Mouse (Mus musculus) lung, embryonic 14.5 days (tissue): Measurements from ENCODE around the gene Rfx1. TPM values are rescaled to one million over a fixed set of nuclear protein-coding genes. Genes with fewer than 3 reads are reported as not detected.

Source experiments
- ATAC-seq: fragments of 200-750 bp; cut with Nextera tagmentation; 2 replicates; pipeline ENCODE4 v1.8.0; 2017; ENCODE audit warnings: mild to moderate bottlenecking, moderate TSS enrichment, moderate library complexity; ENCODE audit not compliant: insufficient read depth
- DNase-seq: peaks from one replicate; pipeline ENCODE4 v3.0.0-alpha.2; 2015
- H3K27ac ChIP-seq: fragments of 300-500 bp; sonication (generic); 2 replicates; pipeline ENCODE4 v1.5.1; 2014; ENCODE audit warnings: low read depth, mild to moderate bottlenecking, moderate library complexity
- H3K27me3 ChIP-seq: fragments of 300-500 bp; sonication (generic); 2 replicates; pipeline ENCODE4 v1.6.1; 2014; ENCODE audit warnings: low read length, control low read depth; ENCODE audit not compliant: insufficient read depth
- H3K36me3 ChIP-seq: fragments of 300-500 bp; sonication (generic); 2 replicates; pipeline ENCODE4 v1.6.1; 2014; ENCODE audit warnings: control low read depth; ENCODE audit not compliant: insufficient read depth
- H3K4me1 ChIP-seq: fragments of 300-500 bp; sonication (generic); 2 replicates; pipeline ENCODE4 v1.6.1; 2014; ENCODE audit warnings: antibody characterized with exemption, control low read depth; ENCODE audit not compliant: insufficient read depth
- H3K4me2 ChIP-seq: fragments of 300-500 bp; sonication (generic); 2 replicates; pipeline ENCODE4 v1.6.1; 2014; ENCODE audit warnings: mild to moderate bottlenecking
- H3K4me3 ChIP-seq: fragments of 300-500 bp; sonication (generic); 2 replicates; pipeline ENCODE4 v1.5.1; 2014; ENCODE audit warnings: low read depth, low read length
- H3K9ac ChIP-seq: fragments of 300-500 bp; sonication (generic); 2 replicates; pipeline ENCODE4 v1.6.1; 2014
- H3K9me3 ChIP-seq: fragments of 300-500 bp; sonication (generic); 2 replicates; pipeline ENCODE4 v1.6.1; 2016; ENCODE audit warnings: low read depth, low read length, control low read depth
- CTCF ChIP-seq: IDR thresholded peaks from 2 replicates; pipeline ENCODE4 v1.5.1; 2016; ENCODE audit warnings: antibody characterized with exemption, low read depth
- WGBS: fragments of 180-500 bp; shearing (Covaris S2); extraction: QIAGEN DNeasy Blood & Tissue Kit; methylation state at CpG from one replicate; pipeline ENCODE4 v1.1.7; 2014; 5-methylcytosine and 5-hydroxymethylcytosine counted together
- polyA plus RNA-seq: library from polyadenylated mRNA; unstranded; fragments of >200 nt; fragmentation: Nextera tagmentation; extraction: Ambion mirVana; gene quantifications from 2 replicates; pipeline ENCODE4 v1.2.1, GENCODE M21; 2014

Rfx1 gene
- polyA plus RNA-seq, 1 experiment from 2014 or later: 13.3 TPM

DNA sequence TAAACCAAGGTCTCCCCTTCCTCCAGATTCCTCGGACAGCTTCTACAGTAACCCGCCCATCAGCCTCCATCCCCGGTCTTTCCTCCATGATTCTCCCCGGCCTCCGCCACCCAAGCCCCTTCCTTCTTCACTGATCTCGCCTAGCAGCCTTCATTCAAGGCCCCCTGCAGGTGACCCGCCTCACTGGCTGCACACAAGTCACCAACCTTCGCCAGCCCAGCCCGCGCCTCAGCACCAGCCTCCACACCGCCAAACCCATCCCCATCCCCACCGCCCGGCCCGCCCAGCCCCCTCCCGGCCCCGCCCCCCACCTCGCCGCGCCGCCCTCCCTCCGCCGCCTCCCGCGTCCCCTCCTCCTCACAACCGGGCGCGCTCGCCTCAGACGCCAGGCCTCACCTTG, 37.6 kb downstream of the Rfx1 start:
- WGBS: 2% methylated on average over 26 of the region's 29 CpGs
- H3K27ac ChIP-seq: peak overlapping the region; percentile 74
- H3K4me1 ChIP-seq: peaks cover 7% of the 10 kb centered on the region
- H3K9me3 ChIP-seq: no peaks in the 10 kb centered on the region
- DNase-seq (peak; percentile 77), ATAC-seq (peak; percentile 78)
- peaks cover 35% of the 10 kb centered on the region for H3K36me3 ChIP-seq
- peak overlapping the region; percentile 77 for H3K9ac ChIP-seq
- H3K4me2 ChIP-seq: peak overlapping the region; percentile 71
- TF ChIP-seq CTCF: peak; percentile 52
- peak overlapping the region; percentile 66 for H3K4me3 ChIP-seq
- H3K27me3 ChIP-seq: no peaks in the 10 kb centered on the region

- Histone ChIP-seq H3K4me3 (peak within 1 kb of the TSS; percentile 66), H3K4me1 (peaks cover 7% of the 10 kb centered on the region), H3K36me3 (peaks cover 28% of the 10 kb centered on the region), H3K9me3 (no peaks in the 10 kb centered on the region), H3K9ac (peak within 1 kb of the TSS; percentile 77), H3K27me3 (no peaks in the 10 kb centered on the region), H3K27ac (peak within 1 kb of the TSS; percentile 74), H3K4me2 (peak within 1 kb of the TSS; percentile 71)
- DNase-seq: peak; percentile 100
- 5% methylated on average over 42 of the region's 42 CpGs for WGBS
- TF ChIP-seq CTCF: no peak
- peak; percentile 97 for ATAC-seq
These were observed 38.3 kb downstream of the Rfx1 start, which contains the start of gene Dcaf15 for GRCm38 (mm10) chr8:84104697-84105609. Gene Dcaf15 (minus strand): TSS chr8:84104768.

- no peak for DNase-seq
- TF ChIP-seq CTCF: no peak
- Histone ChIP-seq H3K4me3 (no peak overlapping the region), H3K27me3 (no peaks in the 10 kb centered on the region), H3K9ac (no peak overlapping the region), H3K4me2 (no peak overlapping the region), H3K9me3 (no peaks in the 10 kb centered on the region), H3K36me3 (peaks cover 21% of the 10 kb centered on the region), H3K4me1 (peaks cover 7% of the 10 kb centered on the region), H3K27ac (no peak overlapping the region)
- no peak for ATAC-seq
- WGBS: 86% methylated on average over 2 of the region's 2 CpGs
These were observed 39.0 kb downstream of the Rfx1 start for GRCm38 (mm10) chr8:84105676-84106075.

- Histone ChIP-seq H3K4me3 (no peak overlapping the region), H3K36me3 (peaks cover 15% of the 10 kb centered on the region), H3K27me3 (no peaks in the 10 kb centered on the region), H3K9ac (no peak overlapping the region), H3K4me1 (peaks cover 7% of the 10 kb centered on the region), H3K4me2 (no peak overlapping the region), H3K27ac (no peak overlapping the region), H3K9me3 (no peaks in the 10 kb centered on the region)
- TF ChIP-seq CTCF: no peak
- WGBS: 88% methylated on average over 6 of the region's 6 CpGs
- ATAC-seq (no peak), DNase-seq (no peak)
These were observed 39.8 kb downstream of the Rfx1 start for GRCm38 (mm10) chr8:84106216-84107040.

DNA sequence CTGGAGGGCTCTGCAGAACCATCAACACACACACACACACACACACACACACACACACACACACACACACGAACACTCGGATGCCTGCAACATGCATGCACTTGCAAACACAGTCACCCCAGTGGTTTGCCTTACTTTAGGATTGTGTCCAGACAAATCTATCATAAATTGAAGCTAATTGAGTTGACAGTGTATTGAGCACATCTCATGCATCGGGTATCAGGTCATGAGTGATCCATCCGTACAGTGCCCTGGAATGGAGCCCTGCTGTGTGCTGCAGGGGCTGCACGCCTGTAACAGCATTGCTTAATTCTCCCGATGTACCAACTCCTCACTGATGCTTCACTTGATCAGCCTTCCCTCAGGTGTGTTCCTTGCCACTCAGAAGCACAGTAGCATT, 49.0 kb downstream of the Rfx1 start:
- Histone ChIP-seq H3K4me1 (no peaks in the 10 kb centered on the region), H3K9ac (no peak overlapping the region), H3K27me3 (no peaks in the 10 kb centered on the region), H3K27ac (no peak overlapping the region), H3K4me2 (no peak overlapping the region), H3K36me3 (no peaks in the 10 kb centered on the region), H3K4me3 (no peak overlapping the region), H3K9me3 (no peaks in the 10 kb centered on the region)
- TF ChIP-seq CTCF: no peak
- ATAC-seq (no peak), DNase-seq (no peak)
- 75% methylated on average over 6 of the region's 6 CpGs for WGBS

DNA sequence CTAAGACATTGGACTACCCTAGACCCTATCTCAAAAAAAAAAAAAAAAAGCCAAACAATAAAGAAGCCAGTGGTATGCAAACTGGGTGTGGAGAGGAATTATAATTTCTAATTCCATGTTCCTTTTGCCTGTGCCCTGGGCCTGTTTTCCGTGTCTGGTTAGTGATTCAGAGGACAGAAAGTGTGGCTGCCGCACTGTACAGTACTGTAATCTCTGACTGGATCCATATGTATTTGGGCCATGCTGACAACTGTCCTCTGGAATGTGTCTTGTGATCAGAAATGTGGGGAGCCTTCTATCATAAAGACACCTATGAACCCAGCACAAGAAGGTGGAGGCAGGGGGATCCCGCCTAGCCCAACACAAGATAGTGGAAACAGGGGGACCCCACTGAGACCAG, 55.5 kb downstream of the Rfx1 start:
- H3K36me3 ChIP-seq: no peaks in the 10 kb centered on the region
- no peak for TF ChIP-seq CTCF
- no peaks in the 10 kb centered on the region for H3K4me1 ChIP-seq
- no peak overlapping the region for H3K9ac ChIP-seq
- DNase-seq: no peak
- no peaks in the 10 kb centered on the region for H3K27me3 ChIP-seq
- no peak for ATAC-seq
- H3K27ac ChIP-seq: no peak overlapping the region
- no peak overlapping the region for H3K4me3 ChIP-seq
- no peaks in the 10 kb centered on the region for H3K9me3 ChIP-seq
- no peak overlapping the region for H3K4me2 ChIP-seq
- WGBS: 70% methylated on average over 3 of the region's 3 CpGs

- 0 out of 2 replicates have a peak, but pooled peaks cover 4% of the 10 kb centered on the region for H3K4me1 ChIP-seq
- no peak for TF ChIP-seq CTCF
These were observed 59.0 kb downstream of the Rfx1 start, which contains the start of gene Podnl1 for GRCm38 (mm10) chr8:84125656-84126055. Gene Podnl1 (plus strand): TSS chr8:84125989.

More at GRCm38 (mm10) chr8:84125656-84126055, 59.0 kb downstream of the Rfx1 start, which contains the start of gene Podnl1:
- Histone ChIP-seq H3K9me3 (no peaks in the 10 kb centered on the region), H3K4me3 (no peak within 1 kb of the TSS), H3K4me2 (no peak within 1 kb of the TSS), H3K27me3 (no peaks in the 10 kb centered on the region), H3K27ac (no peak within 1 kb of the TSS), H3K36me3 (no peaks in the 10 kb centered on the region), H3K9ac (peak within 1 kb of the TSS; percentile 17; the same call in 1 of the 2 replicates)
- ATAC-seq (peak; percentile 55), DNase-seq (peak; percentile 34)
- 22% methylated on average over 9 of the region's 9 CpGs for WGBS
